Mouse (Mus musculus): ENCODE data around the gene Eno2. TPM values are rescaled to one million over a fixed set of nuclear protein-coding genes. Genes with fewer than 3 reads are reported as not detected.

Gene Eno2
- polyA plus RNA-seq, 1 experiment from 2014 or later: 27.8 TPM

DNA sequence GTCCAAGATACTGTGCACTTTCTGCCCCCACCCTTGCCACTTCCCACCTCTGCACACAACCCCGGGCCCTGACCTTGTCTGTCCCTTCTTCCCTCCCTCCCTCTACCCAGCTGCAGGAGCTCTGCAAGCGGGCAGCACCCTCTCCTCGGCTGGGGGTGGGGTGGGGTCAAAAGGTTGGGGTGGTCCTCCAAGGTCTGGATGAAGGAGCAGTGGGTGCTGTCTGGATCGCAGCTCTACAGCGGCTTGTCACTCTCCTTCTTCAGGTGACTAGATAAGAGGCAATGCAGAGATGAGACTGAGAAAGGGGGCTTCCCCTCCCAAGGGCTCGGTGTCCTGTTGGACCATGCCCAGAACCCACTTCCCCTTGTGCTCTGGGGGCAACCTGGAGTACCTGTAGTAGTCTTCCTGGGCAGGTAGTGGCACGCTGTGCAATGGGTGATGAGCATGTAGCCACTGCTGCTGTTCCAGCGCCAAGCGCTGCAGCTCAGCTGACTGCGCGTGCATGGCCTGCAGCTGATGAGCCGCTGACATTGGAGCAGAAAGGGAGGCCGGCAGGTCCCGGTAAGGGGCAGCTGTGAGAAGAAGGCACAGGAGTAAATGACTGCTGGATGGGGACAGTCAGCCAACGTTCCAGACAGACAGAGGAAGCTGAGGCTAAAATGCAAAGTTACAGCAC lies 26.5 kb downstream of the Eno2 start:
- Histone ChIP-seq H3K27me3 (replicated peaks) (no peaks in the 10 kb centered on the region), H3K27ac (no peak overlapping the region), H3K36me3 (peaks cover 40% of the 10 kb centered on the region), H3K4me1 (peaks cover 47% of the 10 kb centered on the region), H3K9ac (no peak overlapping the region), H3K4me2 (replicated peaks) (no peak overlapping the region), H3K9me3 (no peaks in the 10 kb centered on the region), H3K4me3 (no peak overlapping the region)
- 88% methylated on average over 15 of the region's 15 CpGs for WGBS
- ATAC-seq (ENCODE audit: low FRiP score, low read depth): no peak

DNA sequence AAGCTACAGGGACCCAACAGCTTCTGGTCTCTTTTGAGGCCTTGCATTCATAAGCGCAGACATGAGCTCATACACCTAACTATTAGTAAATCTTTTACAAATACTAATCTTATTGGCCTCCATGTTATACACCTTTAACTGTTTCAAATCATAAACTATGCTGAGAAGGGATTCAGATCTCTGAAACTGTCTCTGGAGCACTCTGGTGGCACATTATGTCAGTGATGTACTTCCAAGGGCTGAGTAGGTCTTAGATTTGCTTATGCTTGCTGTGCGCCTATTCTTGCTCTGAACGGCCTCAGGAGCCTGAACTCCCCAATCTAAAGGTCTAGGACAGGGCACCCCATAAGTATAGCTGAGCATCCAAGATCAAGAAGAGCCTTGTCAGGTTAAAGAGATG lies 27.6 kb downstream of the Eno2 start:
- ATAC-seq (ENCODE audit: low FRiP score, low read depth): no peak
- Histone ChIP-seq H3K36me3 (peaks cover 29% of the 10 kb centered on the region), H3K9ac (peak overlapping the region; percentile 40), H3K4me2 (replicated peaks) (peak overlapping the region; percentile 77), H3K4me1 (peaks cover 44% of the 10 kb centered on the region), H3K27ac (peak overlapping the region; percentile 99; the same call in 1 of the 2 replicates), H3K4me3 (peak overlapping the region; percentile 64), H3K9me3 (no peaks in the 10 kb centered on the region), H3K27me3 (replicated peaks) (no peaks in the 10 kb centered on the region)
- 71% methylated on average over 3 of the region's 3 CpGs for WGBS

DNA sequence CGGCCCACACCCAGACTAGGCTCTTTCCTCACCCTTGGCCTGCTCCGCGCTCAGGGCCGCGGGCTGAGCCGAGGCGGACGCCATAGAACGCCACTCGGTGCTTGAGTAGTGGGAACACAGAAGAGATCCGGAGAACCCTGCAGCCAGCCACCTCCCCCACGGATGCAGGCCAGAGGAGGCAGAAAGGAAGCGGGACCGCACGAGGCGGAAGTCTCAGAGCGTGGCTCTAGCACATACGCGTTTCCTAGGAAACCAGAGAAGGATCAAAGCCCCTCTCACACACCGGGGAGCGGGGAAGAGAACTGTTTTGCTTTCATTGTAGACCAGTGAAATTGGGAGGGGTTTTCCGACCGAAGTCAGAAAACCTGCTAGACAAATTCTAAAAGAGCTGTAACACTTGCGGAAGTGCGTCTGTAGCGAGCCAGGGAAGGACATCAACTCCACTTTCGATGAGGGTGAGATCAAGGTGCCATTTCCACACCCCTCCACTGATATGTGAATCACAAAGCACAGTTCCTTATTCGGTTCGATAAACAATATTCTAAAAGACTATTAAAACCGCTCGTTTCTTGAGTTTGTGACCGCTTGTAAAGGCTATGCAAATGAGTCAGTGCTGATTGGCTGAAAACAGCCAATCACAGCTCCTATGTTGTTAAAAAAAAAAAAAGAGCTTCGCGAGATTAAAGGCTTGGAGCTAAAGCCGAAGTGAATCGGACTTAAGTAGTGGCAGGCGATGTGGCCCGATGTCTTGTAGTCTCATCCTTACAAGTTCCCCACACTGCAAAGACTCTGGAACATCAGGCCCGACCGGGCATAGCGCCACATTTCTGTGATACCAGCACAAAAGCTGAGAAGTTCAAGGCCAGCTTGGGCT lies 28.3 kb downstream of the Eno2 start, which contains the start of gene Grcc10:
Gene Grcc10 (minus strand): TSS at position 487 of the 874 bp plus-strand sequence.
- H3K4me3 ChIP-seq: peak within 1 kb of the TSS; percentile 64
- peak within 1 kb of the TSS; percentile 77 for H3K4me2 ChIP-seq (replicated peaks)
- H3K9ac ChIP-seq: peak within 1 kb of the TSS; percentile 89
- under 1% methylated on average over 41 of the region's 41 CpGs for WGBS
- peak; percentile 79 for ATAC-seq (ENCODE audit: low FRiP score, low read depth)
- peak within 1 kb of the TSS; percentile 99 for H3K27ac ChIP-seq
- H3K27me3 ChIP-seq (replicated peaks): no peaks in the 10 kb centered on the region
- H3K9me3 ChIP-seq: no peaks in the 10 kb centered on the region
- peaks cover 25% of the 10 kb centered on the region for H3K36me3 ChIP-seq
- peaks cover 37% of the 10 kb centered on the region for H3K4me1 ChIP-seq

DNA sequence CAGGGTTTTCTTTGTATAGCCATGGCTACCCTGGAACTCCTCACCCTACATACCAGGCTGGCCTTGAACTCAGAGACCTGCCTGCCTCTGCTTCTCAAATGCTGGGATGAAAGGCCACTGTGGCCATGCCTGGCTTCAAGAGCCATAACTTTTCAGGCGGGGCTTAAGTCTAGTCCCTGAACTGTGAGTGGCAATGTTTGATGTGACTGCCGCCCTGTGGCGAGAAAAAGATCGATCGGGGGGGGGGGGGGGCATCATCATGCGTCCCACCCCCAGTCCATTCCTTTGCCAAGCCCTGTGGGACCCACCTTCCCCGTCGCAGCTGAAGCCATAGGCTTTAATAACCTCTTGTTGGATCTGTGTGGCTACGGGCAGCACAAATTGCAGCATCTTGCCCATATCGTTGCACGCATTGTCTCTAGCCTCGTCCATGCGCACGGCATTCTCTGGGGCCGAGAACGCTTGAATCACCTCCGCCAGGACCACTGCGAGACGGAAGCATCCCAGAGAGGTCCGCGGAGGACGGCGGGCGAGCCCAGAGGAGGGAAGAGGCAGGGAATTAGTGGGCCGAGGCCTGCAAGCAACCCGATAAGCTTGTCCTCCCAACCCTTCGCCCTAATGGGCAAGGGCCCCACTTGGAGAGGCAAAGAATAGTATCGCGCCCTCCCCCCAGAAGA lies 29.1 kb downstream of the Eno2 start:
- H3K9me3 ChIP-seq: no peaks in the 10 kb centered on the region
- peak overlapping the region; percentile 89 for H3K9ac ChIP-seq
- no peaks in the 10 kb centered on the region for H3K27me3 ChIP-seq (replicated peaks)
- peaks cover 32% of the 10 kb centered on the region for H3K4me1 ChIP-seq
- WGBS: under 1% methylated on average over 29 of the region's 29 CpGs
- H3K4me2 ChIP-seq (replicated peaks): peak overlapping the region; percentile 77
- peak overlapping the region; percentile 99 for H3K27ac ChIP-seq
- H3K36me3 ChIP-seq: peaks cover 25% of the 10 kb centered on the region
- peak; percentile 29 for ATAC-seq (ENCODE audit: low FRiP score, low read depth)
- peak overlapping the region; percentile 64 for H3K4me3 ChIP-seq

DNA sequence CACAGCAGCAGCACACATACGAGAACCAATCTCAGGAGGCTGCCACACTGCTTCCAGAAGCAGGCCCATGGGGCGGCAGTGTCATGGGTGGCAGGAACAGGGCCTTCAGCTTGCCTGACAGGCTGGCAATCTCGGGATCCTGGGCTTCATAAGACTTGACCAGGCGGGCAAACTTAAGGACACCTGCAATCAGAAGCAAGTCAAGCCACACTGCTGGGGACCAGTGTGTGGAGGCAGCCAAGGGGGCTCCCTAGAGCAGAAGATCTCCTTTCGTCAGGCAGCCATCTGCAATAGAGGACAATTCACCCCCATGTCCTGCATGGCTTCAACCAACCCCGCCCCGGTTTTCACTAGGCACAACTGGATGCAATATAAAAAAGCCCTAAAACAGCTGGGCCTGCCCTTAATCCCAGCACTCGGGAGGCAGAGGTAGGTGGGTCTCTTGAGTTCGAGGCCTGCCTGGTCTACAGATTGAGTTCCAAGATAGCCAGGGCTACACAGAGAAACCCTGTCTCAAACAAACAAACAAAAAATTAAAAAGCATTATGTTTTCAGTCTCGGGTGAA lies 30.2 kb downstream of the Eno2 start:
- H3K4me2 ChIP-seq (replicated peaks): 0 out of 2 replicates have a peak overlapping the region, but pooled peaks have one; percentile 77

DNA sequence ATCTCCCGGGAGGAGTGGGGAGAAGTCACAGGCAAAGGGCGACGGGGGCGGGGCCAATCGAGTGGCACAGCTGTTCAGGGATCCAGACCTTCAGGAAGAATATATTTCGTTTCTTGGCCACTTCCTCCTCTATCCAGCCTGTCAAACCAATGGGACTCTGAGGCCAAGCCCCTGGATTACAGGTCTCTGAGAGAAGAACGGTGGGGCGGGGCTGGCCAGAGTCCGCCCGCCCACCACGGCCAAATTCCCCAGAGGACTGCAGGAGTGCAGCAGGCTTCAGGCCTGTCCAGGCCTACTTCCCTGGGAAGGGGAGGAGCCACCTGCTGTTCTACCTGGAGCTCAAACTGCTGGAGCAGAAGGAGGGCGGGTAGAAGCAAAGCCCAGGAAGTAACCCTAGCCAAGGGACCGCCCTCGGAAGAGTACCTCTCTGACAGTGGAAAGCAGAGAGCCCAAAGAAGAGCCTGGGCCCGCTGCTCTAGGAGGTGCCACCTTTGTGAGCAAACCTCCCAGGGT lies 30.9 kb downstream of the Eno2 start, which contains the start of gene Ptpn6:
Gene Ptpn6 (minus strand): TSS at position 204 of the 513 bp plus-strand sequence.
- no peak for ATAC-seq (ENCODE audit: low FRiP score, low read depth)
- no peak within 1 kb of the TSS for H3K9ac ChIP-seq

More for the DNA sequence above, 30.2 kb downstream of the Eno2 start:
- 83% methylated on average over 10 of the region's 10 CpGs for WGBS
- no peak overlapping the region for H3K9ac ChIP-seq
- peaks cover 16% of the 10 kb centered on the region for H3K36me3 ChIP-seq
- no peak for ATAC-seq (ENCODE audit: low FRiP score, low read depth)
- H3K9me3 ChIP-seq: no peaks in the 10 kb centered on the region
- no peak overlapping the region for H3K4me3 ChIP-seq
- H3K27me3 ChIP-seq (replicated peaks): no peaks in the 10 kb centered on the region
- H3K27ac ChIP-seq: no peak overlapping the region
- peaks cover 26% of the 10 kb centered on the region for H3K4me1 ChIP-seq

DNA sequence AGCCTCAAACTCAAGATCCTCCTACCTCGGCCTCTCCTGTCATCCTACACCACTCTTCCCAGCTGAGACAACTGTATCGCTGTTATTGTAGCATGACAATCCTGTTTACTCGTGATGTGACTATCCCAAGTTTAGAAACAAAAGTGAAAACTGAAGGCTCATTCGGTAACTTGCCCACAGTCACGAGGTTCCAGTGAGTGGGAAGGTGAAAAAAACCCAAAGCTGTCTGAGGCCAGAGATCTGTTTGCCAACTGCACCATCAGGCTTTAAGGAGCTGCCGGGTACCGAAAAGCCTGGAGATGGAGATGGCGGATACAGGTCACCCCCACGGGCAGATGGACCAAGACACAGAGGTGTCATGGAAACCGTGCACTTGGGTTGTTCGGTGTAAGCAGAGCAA lies 32.4 kb downstream of the Eno2 start:
- H3K4me1 ChIP-seq: peaks cover 28% of the 10 kb centered on the region
- H3K4me2 ChIP-seq (replicated peaks): no peak overlapping the region
- WGBS: 93% methylated on average over 11 of the region's 11 CpGs
- no peak overlapping the region for H3K27ac ChIP-seq
- no peak for ATAC-seq (ENCODE audit: low FRiP score, low read depth)
- H3K9ac ChIP-seq: no peak overlapping the region
- H3K4me3 ChIP-seq: no peak overlapping the region
- H3K36me3 ChIP-seq: no peaks in the 10 kb centered on the region
- H3K27me3 ChIP-seq (replicated peaks): no peaks in the 10 kb centered on the region
- no peaks in the 10 kb centered on the region for H3K9me3 ChIP-seq

More for the DNA sequence above, 30.9 kb downstream of the Eno2 start, which contains the start of gene Ptpn6:
- 26% methylated on average over 15 of the region's 15 CpGs for WGBS
- peaks cover 26% of the 10 kb centered on the region for H3K4me1 ChIP-seq
- H3K9me3 ChIP-seq: no peaks in the 10 kb centered on the region
- no peak within 1 kb of the TSS for H3K4me3 ChIP-seq
- no peak within 1 kb of the TSS for H3K27ac ChIP-seq
- H3K4me2 ChIP-seq (replicated peaks): peak within 1 kb of the TSS; percentile 77; the same call in 1 of the 2 replicates
- peaks cover 10% of the 10 kb centered on the region for H3K36me3 ChIP-seq
- H3K27me3 ChIP-seq (replicated peaks): no peaks in the 10 kb centered on the region

DNA sequence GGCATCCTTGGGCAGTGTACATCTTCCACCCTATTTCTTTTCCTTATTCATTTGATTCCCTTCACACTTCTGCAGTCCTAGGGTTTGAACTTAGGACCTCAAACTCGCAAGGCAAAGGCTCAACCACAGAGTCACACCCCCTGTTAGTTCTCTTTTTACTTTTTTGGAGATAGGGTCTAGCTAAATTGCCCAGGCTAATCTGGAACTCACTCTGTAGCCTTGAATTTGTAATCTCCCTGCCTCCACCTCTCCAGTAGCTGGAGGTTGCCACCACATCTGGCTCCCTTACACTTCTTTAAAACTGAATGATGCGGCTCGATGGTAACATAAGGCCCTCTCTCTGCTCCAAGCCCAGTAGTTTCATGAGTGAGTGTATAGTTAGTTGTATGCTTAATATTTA lies 35.1 kb downstream of the Eno2 start:
- no peak for ATAC-seq (ENCODE audit: low FRiP score, low read depth)
- Histone ChIP-seq H3K9ac (no peak overlapping the region), H3K4me1 (peaks cover 15% of the 10 kb centered on the region), H3K36me3 (no peaks in the 10 kb centered on the region), H3K27me3 (replicated peaks) (no peaks in the 10 kb centered on the region), H3K4me2 (replicated peaks) (no peak overlapping the region), H3K9me3 (no peaks in the 10 kb centered on the region), H3K27ac (no peak overlapping the region), H3K4me3 (no peak overlapping the region)
- WGBS: 95% methylated on average over 3 of the region's 3 CpGs

DNA sequence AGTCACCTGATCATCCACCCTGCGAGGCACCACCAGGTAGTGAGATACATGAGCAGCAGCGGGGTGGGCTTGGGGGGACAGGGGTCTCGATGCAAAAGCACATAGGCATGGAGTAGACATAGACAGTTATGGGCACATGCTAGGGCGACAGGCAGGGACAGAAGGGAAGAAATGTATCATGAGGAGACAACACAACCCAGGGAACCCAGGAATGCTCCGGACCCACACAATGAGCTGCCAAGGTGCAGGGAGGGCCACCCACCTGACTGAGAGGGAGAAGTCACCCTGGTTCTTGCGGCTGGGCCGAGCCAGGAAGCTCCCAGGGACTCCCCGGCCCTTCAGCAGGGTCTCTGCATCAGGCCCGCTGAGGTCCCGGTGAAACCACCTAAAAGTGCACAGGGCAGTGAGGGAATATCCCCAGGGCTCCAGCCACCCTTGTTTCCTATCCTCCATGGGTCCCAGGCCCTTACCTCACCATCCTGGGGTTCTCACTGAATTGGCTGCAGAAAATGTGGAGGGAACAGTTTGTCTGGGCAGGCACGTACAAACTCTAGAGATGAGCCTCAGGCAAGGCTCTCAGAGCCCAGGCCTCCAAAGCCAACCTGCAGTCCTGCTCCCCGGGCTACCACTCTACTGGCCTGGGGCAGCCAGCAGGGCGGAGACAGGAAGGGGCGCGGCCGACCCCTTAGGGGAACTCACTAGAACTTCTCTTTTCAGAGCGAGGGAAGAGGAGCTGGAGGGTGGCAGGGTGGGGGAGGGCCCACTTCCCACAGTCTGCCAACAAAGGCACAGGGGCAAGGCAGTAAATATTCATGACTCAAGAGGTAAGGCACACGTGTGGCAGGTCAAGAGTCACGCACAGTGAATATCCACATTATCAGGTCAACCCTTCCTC lies 36.8 kb downstream of the Eno2 start:
- 0 out of 2 replicates have a peak, but pooled peaks cover 5% of the 10 kb centered on the region for H3K4me1 ChIP-seq
- H3K27me3 ChIP-seq (replicated peaks): no peaks in the 10 kb centered on the region
- H3K27ac ChIP-seq: no peak overlapping the region
- 51% methylated on average over 19 of the region's 19 CpGs for WGBS
- no peak for ATAC-seq (ENCODE audit: low FRiP score, low read depth)
- no peak overlapping the region; the same call in 1 of the 2 replicates for H3K9ac ChIP-seq
- 0 out of 2 replicates have a peak overlapping the region, but pooled peaks have one; percentile 2 for H3K4me3 ChIP-seq
- no peaks in the 10 kb centered on the region for H3K36me3 ChIP-seq
- no peak overlapping the region for H3K4me2 ChIP-seq (replicated peaks)
- no peaks in the 10 kb centered on the region for H3K9me3 ChIP-seq

DNA sequence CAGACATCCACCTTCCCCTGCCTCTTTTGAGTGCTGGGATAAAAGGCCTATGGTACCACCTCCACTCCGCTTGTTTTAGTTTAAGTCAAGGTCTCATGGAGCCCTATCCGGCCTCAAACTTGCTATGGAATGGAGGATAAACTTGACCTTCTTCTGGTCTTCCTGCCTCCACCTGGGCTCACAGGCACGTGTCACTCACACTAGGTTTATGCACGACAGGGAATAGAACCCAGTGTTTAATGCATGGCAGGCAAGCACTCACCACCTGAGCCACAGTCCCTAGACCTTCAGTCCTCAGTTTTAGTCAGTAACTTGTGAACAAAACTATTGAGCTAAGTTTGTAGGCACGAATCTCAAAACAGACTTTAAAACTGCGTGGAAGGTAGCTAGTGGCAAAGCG lies 38.4 kb downstream of the Eno2 start:
- Histone ChIP-seq H3K9me3 (no peaks in the 10 kb centered on the region), H3K36me3 (no peaks in the 10 kb centered on the region), H3K4me3 (no peak overlapping the region), H3K27me3 (replicated peaks) (no peaks in the 10 kb centered on the region), H3K4me2 (replicated peaks) (no peak overlapping the region), H3K27ac (no peak overlapping the region), H3K4me1 (0 out of 2 replicates have a peak, but pooled peaks cover 5% of the 10 kb centered on the region), H3K9ac (no peak overlapping the region)
- WGBS: 88% methylated on average over 7 of the region's 7 CpGs
- no peak for ATAC-seq (ENCODE audit: low FRiP score, low read depth)
